Mouse (Mus musculus) spleen, postnatal 10 days (tissue): ENCODE results near the gene Cfd.

Experiments used
- DNase-seq, 2 experiments: peaks; one replicate each; pipeline ENCODE4 v3.0.0; 2021 to 2022; ENCODE audit warnings: low spot score in 2 of 2

Cfd gene

GRCm38 (mm10) chr10:79890670-79891069 lies at the start of gene Cfd:
Cfd (plus strand) TSS chr10:79890853.
- no peak for DNase-seq

GRCm38 (mm10) chr10:79842322-79842721 lies 48.3 kb upstream of the Cfd start:
- no peak for DNase-seq

- no peak for DNase-seq
Observed at GRCm38 (mm10) chr10:79843476-79843875, 47.2 kb upstream of the Cfd start.

DNA sequence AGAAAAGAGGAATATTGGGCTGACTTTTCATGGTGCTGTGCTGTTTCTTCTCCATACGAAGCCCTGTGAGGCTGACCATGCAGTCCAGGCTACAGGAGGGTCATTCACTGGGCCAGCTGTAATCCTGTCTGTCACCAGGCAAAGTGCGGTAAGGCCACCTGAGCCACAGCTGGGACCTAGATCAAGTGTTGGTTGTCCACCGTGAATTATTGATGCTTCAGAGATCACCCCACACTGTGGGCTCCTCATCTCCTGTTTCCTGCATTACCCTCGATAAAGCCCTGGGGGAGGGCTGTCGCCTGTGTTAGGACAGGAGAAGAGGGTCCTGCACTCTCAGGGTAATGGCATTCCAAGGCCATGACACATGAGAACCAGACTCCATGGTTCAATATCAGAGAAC lies 44.1 kb upstream of the Cfd start:
- no peak for DNase-seq

DNA sequence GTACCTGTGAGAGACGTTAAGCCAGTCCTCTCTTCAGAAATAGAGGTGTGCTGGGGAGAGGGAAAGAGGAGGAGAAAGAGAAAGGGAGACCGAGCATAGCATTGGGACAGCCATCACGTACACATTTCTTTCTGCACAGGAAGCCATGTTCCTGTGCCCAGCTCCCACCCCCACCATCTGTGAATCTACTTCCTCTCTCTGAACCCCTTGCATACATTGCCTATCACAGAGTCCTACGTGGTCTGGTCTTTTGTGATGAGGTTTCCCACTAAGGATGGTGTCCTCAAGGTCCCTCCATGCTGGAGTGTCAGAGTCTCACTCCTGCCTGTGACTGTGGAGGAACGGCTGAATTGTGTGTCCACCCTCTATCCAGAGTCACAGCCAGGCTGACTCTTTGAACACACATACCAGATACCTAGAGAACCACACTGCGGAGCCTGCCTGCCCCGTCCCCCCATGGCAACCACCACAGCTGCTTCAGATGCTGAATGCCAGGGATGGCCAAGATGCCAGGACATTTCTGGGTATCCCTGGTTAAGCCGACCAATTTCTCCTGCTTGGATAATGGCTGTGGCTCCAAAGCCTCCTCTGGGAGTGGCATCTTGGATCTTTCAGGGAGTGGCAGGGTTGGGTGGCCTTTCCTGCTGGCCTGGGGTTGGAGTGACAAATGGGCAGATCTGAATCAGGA lies 40.6 kb upstream of the Cfd start:
- no peak for DNase-seq

DNA sequence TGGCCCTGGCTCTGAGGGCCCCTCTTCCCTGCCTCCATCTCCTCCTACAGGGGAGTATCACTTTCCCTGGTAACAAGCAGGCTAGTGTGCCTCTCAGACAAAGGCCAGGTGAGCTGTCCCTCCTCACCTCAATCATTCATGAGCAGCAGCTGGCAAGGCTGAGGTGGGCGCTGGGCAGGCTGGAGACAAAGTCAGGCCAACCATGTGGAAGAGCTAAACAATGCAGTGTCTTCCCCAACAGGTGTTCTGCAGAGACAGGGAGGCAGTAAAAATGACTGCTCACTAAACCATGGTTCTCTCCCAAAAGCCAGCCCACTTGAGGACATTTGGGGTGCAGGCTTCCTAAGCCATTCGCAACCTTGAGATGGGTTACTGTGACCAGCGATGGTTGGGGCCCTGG lies 39.0 kb upstream of the Cfd start:
- DNase-seq = no peak

GRCm38 (mm10) chr10:79852107-79852789 lies 38.4 kb upstream of the Cfd start:
- no peak for DNase-seq

DNA sequence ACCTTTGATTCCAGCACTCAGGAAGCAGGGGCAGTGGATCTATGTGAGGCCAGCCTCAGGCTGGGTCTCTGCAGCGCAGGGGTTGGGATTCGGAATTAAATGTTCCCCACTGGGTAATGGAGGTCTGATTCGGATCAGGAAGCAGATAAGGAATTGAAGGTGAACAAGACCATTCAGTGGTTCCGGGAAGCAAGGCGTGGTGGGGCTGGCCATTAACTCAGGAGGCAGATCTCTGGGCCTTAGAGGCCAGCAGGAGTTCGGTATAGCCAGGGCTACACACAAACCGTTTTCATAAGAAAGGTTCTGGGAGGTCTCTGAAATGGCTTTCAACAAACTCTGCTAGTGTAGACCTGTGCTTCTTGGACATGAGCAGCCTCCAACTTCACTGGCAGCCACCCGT lies 37.8 kb upstream of the Cfd start:
- no peak for DNase-seq

GRCm38 (mm10) chr10:79853392-79853791 lies 37.3 kb upstream of the Cfd start:
- peak; percentile 60 to 80 for DNase-seq

DNA sequence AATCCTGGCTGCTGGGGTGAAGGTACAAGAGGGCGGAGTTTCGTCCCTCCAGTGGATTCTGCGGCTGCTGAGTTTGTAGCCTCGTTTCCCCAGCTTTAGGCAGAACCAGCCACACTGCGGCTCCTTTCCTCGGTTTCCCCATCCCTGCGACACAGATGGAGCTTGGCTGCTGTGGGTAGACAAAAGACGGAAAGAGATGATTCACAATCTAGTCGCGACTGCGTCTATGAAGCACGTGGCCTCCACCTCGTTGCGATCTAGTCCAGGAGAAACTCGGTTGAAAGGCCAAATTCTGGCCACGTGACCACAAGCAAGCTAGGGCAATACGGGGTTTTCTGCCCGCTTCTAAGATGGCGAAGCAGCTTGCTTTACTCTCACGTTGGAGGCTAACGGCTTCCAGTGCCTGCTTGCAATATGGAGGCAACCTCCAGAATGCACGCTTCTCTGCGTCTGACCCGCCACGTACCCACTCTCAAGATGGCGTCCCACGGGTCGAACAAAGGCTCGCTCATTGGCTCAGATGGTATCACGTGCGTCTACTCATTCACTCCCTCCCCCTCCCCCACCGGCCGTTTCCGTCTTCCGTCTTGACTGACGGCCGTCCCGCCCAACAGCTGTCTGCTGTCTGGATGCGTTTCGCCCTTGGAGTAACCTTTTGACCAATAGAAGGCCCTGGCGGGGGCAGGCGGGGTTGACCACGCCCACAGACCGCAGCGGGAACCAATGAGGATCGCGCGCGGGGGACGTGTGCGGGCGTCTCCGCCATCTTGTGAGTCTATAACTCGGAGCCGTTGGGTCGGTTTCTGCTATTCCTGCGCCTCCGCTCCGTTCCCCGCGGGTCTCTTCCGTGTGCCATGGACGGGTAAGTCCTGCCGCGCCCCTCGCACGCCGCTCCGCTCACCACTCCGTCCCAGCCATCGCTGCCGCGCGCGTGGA lies 36.5 kb upstream of the Cfd start, which contains the start of gene Ptbp1:
Gene Ptbp1 (plus strand): TSS at position 568 of the 936 bp plus-strand sequence.
- peak; percentile 95 to 99 for DNase-seq

- DNase-seq = peak; percentile 74 to 77
Observed at GRCm38 (mm10) chr10:79854801-79855541, 35.7 kb upstream of the Cfd start.

DNA sequence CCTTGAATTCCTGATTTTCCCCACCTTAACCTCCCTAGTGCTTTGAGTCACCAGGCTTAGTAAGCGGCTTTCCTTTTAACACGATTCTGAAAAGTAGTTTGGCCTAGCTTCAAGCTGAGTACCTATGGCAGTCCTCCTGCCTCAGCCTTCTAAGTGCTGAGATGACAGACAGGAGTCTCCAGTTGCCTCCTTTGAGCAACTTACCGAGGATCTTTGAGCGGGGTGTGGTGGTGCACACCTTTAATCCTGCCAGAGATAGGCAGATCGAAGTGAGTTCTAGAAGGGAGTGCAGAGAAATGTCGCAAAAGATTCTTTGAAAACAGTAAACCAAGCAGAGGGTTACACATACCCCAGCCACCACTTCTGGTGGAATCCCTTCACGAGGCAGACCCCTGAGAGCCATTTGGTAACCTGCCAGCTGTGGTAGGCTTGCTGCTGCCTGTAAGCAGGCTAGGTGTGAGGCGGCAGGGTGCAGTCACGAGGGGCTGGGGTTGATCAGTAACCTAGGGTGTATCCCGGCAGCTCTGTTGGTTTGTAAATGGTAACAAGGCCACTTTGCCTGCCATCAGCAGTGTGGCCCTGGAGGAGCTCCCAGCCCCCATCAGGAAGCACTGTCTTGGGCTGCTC lies 35.0 kb upstream of the Cfd start:
- DNase-seq = peak; percentile 47 to 55

GRCm38 (mm10) chr10:79856280-79856679 lies 34.4 kb upstream of the Cfd start:
- DNase-seq = no peak

DNA sequence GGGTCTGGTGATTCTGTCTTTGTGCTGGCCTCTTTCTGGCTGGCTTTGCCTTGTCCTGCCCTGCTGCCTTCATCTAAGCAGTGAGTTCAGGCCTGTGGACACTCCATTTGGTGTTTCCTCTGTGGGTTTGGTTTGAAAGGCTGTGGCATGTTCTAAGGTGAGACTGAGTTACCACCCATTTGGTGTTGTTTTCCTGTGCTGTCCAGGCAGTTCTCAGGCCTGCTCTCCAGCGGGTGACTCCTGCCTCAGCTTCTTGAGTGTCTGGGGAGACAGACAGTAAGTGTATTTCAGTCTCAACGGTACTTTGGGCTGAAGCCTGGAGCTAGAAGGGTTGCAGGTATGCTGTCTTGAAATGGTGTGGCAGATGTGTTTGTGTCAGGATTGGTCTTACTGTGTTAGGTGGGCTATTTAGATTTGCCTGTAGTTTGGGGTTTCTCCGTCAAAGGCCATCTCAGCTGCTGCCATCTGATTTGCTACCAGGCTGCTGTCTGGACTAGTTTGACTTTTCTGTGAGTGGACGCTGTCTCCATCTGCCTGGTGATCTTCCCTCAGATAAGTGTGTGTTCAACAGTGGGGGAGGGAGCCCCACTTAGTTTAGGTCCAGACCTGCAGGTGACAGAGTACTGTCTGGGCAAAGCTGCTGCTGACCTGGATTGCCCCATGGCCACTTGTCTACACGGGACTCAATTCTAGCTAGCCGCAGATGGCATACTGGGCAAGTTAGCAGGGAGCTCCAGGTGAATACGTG lies 33.8 kb upstream of the Cfd start:
- DNase-seq = no peak

GRCm38 (mm10) chr10:79857452-79857811 lies 33.2 kb upstream of the Cfd start:
- DNase-seq = peak; percentile 45 to 71

- DNase-seq = no peak
Observed at GRCm38 (mm10) chr10:79857894-79858293, 32.8 kb upstream of the Cfd start.

- no peak for DNase-seq
Observed at GRCm38 (mm10) chr10:79858416-79859074, 32.1 kb upstream of the Cfd start.

- no peak for DNase-seq
Observed at GRCm38 (mm10) chr10:79859116-79859515, 31.5 kb upstream of the Cfd start.

DNA sequence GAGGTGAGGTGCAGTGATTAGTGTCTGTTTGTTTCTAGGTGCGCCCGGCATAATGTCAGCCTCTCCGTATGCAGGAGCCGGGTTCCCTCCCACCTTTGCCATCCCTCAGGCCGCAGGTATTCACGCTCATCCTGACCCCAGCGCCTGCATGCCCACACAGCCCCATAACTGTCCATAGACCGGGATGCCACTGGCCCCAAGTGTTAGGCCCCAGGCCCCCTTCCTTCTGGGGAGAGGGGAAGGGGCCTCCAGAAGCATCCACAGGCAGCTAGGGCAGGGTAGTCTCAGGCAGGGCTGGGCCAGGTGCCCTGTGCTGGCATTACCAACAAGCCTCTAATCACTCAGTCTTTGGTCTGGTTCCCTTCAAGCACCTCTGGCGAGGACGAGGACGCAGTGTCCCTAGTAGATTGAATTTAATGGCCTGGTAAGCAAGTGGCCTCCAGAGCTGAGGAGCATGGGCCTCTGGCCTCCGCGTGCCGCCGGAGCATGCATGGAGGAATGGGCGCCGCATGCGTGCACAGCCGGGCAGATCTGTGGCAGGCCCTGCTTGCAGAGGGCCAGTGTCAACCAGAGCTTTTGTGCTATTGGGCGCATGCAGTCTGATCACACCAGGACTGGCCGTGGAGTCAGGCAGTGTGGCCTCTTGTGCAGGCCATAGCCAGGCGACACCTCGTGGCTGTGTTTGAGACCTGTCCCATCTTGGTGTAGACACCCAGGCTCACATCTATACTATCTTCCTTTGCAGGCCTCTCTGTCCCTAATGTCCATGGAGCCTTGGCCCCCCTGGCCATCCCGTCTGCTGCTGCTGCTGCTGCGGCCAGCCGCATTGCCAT lies 30.4 kb upstream of the Cfd start:
- no peak for DNase-seq
